Mouse (Mus musculus): ENCODE measurements at regions not wholly inside any gene's neighbourhood (a gene's known extent, or its start where the extent isn't known, plus 50 kb on each side); places are given as distances from the start of the nearest gene placed in this dataset.

DNA sequence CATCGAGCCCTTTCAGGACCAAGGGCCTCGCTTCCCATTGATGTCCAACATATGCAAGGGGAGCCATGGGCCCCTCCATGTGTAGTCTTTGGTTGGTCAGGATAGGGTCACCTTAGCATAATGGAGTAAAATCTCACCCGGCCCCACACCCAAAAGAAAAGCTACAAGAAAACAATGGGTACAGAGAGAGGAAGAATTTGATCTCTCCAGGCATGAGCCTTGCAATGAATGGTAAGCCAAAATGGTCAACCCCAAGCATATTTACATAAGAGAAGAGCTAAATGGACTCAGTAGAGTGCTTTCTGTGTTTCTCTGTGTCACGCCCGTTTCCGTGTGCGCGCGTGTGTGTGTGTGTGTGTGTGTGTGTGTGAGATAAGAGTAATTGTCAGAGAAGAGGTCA lies 311.1 kb upstream of the Nova1 start:
- no peak for TF ChIP-seq CTCF (IDR thresholded peaks at IDR 0.05)
- no peak overlapping the region for H3K27ac ChIP-seq
- H3K4me3 ChIP-seq, result no peak overlapping the region
- no peak for DNase-seq
- intact Hi-C loops (cut with DNase I), result no loop called here

DNA sequence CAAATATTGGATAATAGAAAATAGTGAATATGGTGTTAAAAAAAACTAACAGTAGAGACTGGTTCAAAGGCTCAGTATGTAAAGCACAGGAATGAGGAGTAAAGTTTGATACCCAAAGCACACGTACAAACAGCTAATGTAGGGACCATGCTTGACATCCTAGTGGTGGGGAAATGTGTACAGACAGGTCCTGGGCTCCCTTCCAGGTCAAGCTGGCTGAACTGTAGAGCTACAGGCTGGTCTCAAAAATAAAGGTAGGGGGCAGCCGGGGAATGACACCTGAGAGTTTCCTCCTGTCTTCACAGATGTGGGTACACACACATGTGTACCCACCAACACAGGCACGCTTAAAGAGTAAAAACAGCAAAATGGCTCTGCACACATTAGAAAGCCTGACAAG lies 309.9 kb upstream of the Nova1 start:
- no peak for DNase-seq
- no peak overlapping the region for H3K4me3 ChIP-seq
- intact Hi-C loops (cut with DNase I), result no loop called here
- H3K27ac ChIP-seq, result no peak overlapping the region
- TF ChIP-seq CTCF (IDR thresholded peaks at IDR 0.05), result no peak

DNA sequence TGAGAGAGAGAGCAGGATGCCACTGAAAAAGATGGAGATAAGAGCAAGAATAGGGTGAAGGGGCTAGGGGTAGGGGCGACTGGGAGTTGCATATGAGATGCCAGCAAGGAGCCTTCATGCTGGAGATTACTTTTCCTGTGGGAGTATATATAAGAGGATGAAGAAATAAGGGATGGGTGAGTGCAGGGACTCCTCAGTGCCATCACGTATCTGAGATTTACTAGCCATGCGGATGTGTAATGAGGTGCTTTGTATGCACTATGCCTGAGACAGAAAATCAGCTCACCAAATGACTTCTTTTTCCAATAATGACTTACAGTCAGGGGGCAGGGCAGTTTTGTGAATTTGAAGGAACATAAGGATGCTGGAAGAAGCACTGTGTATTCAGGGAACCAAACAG lies 302.7 kb upstream of the Nova1 start:
- Histone ChIP-seq H3K4me3 (no peak overlapping the region), H3K27ac (no peak overlapping the region)
- TF ChIP-seq CTCF (IDR thresholded peaks at IDR 0.05), result no peak
- intact Hi-C loops (cut with DNase I), result no loop called here
- no peak for DNase-seq

GRCm38 (mm10) chr12:47117504-47117903 lies 298.8 kb upstream of the Nova1 start:
- TF ChIP-seq CTCF (IDR thresholded peaks at IDR 0.05), result no peak
- intact Hi-C loops (cut with DNase I), result no loop called here
- Histone ChIP-seq H3K4me3 (no peak overlapping the region), H3K27ac (peak overlapping the region; percentile 71)
- peak; percentile 36 for DNase-seq

DNA sequence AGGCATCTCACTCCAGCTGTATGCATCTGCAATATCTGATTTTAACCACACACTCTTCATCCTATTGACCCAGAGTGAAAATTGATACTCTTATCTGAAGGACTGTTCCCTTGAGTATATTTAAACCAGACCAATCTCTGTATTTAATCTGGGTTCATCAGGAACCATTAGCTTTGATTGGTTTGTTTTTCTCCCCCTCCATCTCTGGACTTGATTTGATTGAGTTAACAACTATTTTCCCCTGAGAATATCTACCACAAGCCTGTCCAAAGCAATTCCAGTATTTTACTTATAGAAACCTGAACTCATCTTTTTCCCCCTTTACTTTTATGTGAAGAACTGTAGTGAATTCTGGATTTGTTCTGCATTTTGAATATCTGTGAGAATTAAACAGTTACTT lies 270.5 kb upstream of the Nova1 start:
- H3K27ac ChIP-seq, result no peak overlapping the region
- intact Hi-C loops (cut with DNase I), result no loop called here
- no peak overlapping the region for H3K4me3 ChIP-seq
- no peak for DNase-seq
- TF ChIP-seq CTCF (IDR thresholded peaks at IDR 0.05), result no peak

DNA sequence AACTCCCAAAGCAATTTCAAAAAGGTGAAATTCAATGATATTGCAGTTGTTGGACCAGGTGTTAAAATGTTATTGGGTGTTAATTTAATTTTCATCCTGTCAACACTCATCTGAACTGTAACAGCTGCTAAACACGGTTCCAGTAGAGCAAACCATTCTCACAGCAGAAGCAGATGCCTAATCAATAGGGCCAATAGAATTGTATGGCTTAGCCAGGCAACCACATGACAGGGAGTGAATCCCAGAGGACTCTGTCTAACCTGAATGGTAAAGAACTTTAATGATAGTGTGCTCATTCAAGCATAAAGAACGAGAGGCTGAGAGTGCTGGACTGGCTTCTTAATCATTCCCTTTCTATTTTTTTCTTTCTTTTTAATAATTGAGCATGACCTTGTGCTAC lies 256.2 kb upstream of the Nova1 start:
- no peak overlapping the region for H3K4me3 ChIP-seq
- DNase-seq, result no peak
- intact Hi-C loops (cut with DNase I), result no loop called here
- TF ChIP-seq CTCF (IDR thresholded peaks at IDR 0.05), result no peak
- H3K27ac ChIP-seq, result no peak overlapping the region

DNA sequence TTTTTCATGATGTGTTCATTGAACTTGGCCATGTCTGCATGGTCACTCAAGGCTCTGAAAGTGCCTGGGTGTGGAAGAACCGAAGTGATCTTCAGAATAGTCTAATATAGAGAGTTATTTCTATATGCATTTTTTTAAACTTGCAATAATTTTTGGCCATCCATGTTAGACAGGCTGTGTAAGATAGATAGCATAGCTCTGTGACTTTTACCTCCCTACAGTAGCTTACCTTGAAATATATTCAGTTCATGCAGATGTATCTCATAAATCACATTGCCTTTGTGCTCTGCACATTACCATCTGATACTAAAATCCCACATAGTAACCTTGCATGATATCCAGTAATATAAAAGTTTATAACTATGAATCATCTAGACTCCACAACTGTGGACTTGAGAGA lies 233.7 kb upstream of the Nova1 start:
- intact Hi-C loops (cut with DNase I), result no loop called here
- H3K4me3 ChIP-seq, result no peak overlapping the region
- no peak for DNase-seq
- H3K27ac ChIP-seq, result no peak overlapping the region
- TF ChIP-seq CTCF (IDR thresholded peaks at IDR 0.05), result no peak

GRCm38 (mm10) chr12:47020810-47021348 lies 202.2 kb upstream of the Nova1 start:
- Histone ChIP-seq H3K4me3 (no peak overlapping the region), H3K27ac (no peak overlapping the region)
- TF ChIP-seq CTCF (IDR thresholded peaks at IDR 0.05), result no peak
- DNase-seq, result no peak
- intact Hi-C loops (cut with DNase I), result no loop called here

DNA sequence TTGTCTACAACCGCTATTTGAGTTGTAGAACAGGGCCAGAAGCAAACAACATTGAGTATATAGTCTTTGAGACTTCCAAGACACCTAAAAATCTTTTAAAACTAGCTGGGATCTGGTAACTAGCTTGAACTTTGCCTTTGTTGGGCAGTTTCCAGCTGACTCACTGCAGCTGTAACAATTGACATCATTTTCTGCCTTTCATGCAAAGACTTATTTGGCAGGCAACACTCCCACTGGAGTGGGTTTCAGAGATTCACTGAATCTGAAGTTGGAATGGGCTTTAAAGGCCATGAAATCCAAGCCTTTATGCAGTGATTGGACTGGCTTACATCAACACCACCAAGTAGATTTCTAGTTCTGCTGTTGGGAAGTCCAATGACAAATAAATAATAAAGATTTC lies 173.6 kb upstream of the Nova1 start:
- H3K27ac ChIP-seq, result peak overlapping the region; percentile 48; the same call in 1 of the 2 replicates
- intact Hi-C loops (cut with DNase I), result no loop called here
- peak; percentile 63 for DNase-seq
- no peak overlapping the region for H3K4me3 ChIP-seq
- no peak for TF ChIP-seq CTCF (IDR thresholded peaks at IDR 0.05)

DNA sequence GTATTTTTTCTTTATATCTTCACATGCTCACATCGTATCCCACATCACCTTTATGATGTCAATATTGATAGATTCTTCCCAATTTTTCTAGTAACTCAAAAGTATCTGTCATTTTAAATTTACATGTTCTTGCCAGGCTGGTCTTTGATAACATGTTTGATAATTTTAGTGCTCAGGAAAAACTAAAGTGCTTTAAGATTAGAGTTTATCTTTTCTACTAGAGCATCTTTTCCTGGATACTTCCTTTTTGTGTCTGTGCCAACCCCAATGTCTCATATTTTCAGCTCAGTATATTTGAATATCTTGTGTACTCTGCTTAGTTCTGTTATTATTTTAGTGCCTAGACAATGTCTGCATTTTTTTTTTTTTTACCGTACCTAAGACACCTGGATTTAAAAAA lies 170.2 kb upstream of the Nova1 start:
- no peak for DNase-seq

GRCm38 (mm10) chr12:46950223-46950779 lies 131.6 kb upstream of the Nova1 start:
- intact Hi-C loops (cut with DNase I), result no loop called here
- Histone ChIP-seq H3K4me3 (no peak overlapping the region), H3K27ac (no peak overlapping the region)
- DNase-seq, result no peak
- no peak for TF ChIP-seq CTCF (IDR thresholded peaks at IDR 0.05)

More for the DNA sequence above, 170.2 kb upstream of the Nova1 start:
- no peak for TF ChIP-seq CTCF (IDR thresholded peaks at IDR 0.05)
- H3K4me3 ChIP-seq, result no peak overlapping the region
- intact Hi-C loops (cut with DNase I), result no loop called here
- no peak overlapping the region for H3K27ac ChIP-seq

- no peak for DNase-seq
- intact Hi-C loops (cut with DNase I), result no loop called here
- no peak overlapping the region for H3K27ac ChIP-seq
- no peak for TF ChIP-seq CTCF (IDR thresholded peaks at IDR 0.05)
- H3K4me3 ChIP-seq, result no peak overlapping the region
Observed at GRCm38 (mm10) chr12:46945707-46946106, 127.0 kb upstream of the Nova1 start.

- DNase-seq, result no peak
- intact Hi-C loops (cut with DNase I), result no loop called here
- Histone ChIP-seq H3K4me3 (no peak overlapping the region), H3K27ac (no peak overlapping the region)
- no peak for TF ChIP-seq CTCF (IDR thresholded peaks at IDR 0.05)
Observed at GRCm38 (mm10) chr12:46931086-46931485, 112.4 kb upstream of the Nova1 start.

DNA sequence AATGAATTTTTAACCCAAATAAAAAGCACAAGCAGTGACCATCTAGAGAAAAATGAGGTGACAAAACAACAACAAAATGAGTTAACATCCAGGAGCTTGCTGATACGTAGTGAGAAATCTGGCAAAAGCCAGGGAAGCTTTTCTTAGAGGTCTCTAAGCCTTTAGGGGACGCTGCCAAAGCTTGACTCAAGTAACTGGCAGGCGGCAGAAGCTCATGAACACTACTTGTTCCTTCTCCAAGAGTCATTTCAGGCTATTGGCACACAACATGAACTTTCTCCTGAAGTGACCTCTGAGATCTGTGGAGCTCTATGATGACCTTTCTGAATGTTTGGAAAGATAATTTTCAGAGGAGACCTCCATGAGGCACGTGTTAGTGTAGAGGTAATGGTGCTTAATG lies 98.6 kb upstream of the Nova1 start:
- intact Hi-C loops (cut with DNase I), result no loop called here
- DNase-seq, result peak; percentile 73
- H3K27ac ChIP-seq, result 0 out of 2 replicates have a peak overlapping the region, but pooled peaks have one; percentile 24
- H3K4me3 ChIP-seq, result no peak overlapping the region
- TF ChIP-seq CTCF (IDR thresholded peaks at IDR 0.05), result no peak

All from gastrocnemius, adult 2 months (tissue).